Mouse (Mus musculus) 3T3-L1 (cell line): ENCODE measurements around the gene Rab20.
A peak's percentile ranks its signal among the peaks of the same experiment; 100 is the strongest.
"Not testable (repeated sequence)": the region's sequence is repeated elsewhere in the genome, so short reads cannot be mapped to it uniquely, and the experiment has no call there.

Experiments used
- DNase-seq: peaks from one replicate; pipeline ENCODE4 v3.0.0-alpha.2; 2015; ENCODE audit warnings: low read depth, low spot score

Gene Rab20

DNA sequence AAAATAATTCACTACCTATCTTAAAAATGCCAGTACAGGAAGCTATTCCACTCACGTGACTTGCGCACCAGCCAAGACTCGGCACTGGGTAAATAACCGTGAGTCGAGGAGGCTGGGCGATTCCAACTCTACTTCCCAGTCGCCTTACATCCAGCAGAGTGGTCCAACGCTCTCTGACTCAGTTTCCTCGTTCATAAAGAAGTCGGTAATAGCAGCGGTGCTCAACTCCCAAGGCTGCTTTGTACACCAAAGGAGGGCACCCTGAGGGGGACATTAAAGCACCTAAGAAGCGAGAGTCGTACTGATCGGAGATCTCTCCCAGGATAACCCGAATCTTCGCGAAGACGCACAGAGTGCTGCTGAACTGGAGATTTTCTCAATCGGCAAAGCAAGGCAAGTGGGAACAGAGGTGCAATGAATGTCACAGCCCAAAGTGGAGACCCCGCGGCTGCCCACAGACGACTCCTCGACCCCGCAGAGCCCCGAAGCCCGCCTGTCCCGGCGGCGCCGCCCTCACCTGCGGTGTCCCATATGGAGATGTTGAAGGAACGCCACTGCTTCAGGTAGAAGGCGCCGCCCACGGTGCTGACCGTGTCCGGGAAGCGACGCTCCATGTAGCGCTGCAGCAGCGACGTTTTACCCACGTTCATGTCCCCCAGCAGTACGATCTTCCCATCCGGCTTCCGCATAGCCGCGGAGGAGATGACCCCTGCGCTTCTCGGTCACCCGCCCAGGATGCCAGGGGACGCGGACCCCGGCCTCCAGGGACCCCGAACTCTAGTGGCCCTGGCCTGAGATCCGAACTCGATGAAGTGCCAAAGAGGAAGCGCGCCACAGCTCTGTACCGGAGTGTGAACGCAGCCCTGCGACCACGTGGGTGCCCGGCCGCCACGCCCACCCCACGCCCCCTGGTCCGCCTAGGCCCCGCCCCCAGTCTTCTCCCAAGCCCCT, at the start of gene Rab20:
Gene Rab20 (minus strand): TSS at position 900 of the 951 bp plus-strand sequence.
- peak; percentile 76 for DNase-seq

GRCm38 (mm10) chr8:11523331-11523730, 44.8 kb upstream of the Rab20 start:
- DNase-seq, result no peak

- DNase-seq, result no peak
Measured at GRCm38 (mm10) chr8:11518676-11519075, 40.2 kb upstream of the Rab20 start.

- DNase-seq, result no peak
Measured at GRCm38 (mm10) chr8:11518056-11518396, 39.5 kb upstream of the Rab20 start.

GRCm38 (mm10) chr8:11517366-11518055, 39.0 kb upstream of the Rab20 start:
- no peak for DNase-seq

GRCm38 (mm10) chr8:11516292-11516691, 37.8 kb upstream of the Rab20 start:
- DNase-seq, result no peak

DNA sequence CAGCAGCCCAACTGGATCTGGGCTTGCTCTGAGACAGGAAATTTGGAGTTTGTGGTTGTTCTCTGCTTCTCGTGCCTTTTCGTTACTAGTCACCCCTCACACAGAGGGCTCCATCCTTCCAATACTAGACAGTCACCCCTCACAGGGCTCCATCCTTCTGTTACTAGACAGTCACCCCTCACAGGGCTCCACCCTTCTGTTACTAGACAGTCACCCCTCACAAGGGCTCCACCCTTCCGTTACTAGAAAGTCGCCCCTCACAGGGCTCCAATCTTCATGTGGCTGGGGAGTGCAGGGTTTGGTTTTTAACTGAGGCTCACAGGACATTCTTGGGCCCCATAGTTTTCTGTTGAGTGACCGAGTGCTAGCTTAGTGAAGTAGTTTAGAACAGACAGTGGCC, 34.7 kb upstream of the Rab20 start:
- DNase-seq, result no peak

DNA sequence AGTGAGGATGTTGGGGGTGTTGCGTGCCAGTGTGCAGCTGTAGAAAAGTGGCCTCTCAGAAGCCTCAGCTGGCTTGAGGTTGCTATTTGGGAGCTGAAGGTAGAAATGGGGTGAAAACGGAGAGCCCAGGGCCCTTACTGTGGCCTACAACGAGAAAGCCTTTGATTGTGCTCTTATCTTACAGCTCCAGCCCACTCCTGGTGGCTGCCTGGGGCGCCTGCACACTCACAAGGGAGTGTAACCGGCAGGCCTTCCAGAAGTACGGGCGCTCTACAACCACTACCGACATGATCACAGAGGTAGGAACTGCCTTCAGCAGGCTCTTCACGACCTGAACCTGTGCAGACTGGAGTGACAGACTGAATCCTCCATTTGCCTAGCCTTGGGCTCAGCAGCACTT, 34.2 kb upstream of the Rab20 start:
- DNase-seq, result no peak

GRCm38 (mm10) chr8:11510971-11511370, 32.5 kb upstream of the Rab20 start:
- DNase-seq, result no peak

DNA sequence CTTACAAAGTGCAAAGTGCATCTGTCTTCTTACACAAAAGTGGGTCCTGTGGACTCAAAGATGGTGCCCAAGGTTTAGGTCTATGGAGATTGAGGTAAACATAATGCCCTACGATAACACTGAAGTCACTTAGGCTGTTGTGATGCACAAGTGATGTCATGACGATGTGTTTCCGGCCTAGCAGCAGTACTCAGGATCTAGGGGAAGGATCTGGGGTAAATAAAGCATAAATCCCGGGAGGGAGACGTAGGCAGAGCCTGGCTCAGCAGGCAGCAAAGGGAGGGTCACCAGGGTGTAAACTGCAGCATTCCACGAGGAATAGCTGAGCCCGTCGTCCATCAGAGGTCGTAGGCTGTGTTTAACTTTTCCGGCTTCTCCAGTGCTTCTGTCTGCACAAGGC, 30.4 kb upstream of the Rab20 start:
- no peak for DNase-seq

DNA sequence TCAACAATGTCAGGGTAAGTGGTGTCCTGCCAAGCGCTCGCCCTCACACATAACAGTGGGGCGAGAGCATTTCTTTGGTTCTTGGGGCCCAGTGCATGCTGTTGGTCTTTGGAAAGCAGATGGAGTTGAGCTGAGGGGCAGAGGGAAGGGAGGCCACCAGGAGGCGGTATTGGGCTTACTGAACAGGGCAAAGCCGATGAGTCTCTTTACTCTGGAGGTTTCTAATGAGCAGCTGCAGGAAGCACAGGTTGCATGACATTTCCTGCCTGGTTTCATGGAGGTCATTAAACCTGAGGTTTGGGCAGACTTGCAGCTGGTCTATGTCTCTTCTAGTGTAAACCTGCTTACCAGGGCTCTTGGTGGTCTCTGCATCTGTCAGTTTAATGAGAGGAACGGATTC, 28.3 kb upstream of the Rab20 start:
- peak; percentile 65 for DNase-seq

DNA sequence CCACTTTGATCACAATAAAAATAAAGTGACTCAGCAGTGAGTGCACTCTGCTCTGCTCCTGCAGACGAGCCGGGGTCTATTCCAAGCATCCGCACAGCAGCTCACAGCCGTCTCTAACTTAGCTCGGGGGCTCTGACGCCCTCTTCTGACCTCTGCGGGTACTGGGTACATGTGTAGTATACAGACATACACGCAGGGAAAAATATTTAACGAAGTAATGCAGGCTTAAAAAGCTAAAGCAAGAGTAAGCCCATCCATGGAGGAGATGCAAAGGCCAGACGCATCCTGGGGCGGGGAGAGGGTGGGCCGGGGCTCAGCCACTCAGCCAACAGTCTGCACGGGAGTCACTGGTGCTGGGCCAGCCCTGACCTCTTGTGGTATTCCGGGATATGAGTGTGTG, 27.6 kb upstream of the Rab20 start:
- DNase-seq, result no peak

GRCm38 (mm10) chr8:11503476-11504232, 25.1 kb upstream of the Rab20 start:
- no peak for DNase-seq

DNA sequence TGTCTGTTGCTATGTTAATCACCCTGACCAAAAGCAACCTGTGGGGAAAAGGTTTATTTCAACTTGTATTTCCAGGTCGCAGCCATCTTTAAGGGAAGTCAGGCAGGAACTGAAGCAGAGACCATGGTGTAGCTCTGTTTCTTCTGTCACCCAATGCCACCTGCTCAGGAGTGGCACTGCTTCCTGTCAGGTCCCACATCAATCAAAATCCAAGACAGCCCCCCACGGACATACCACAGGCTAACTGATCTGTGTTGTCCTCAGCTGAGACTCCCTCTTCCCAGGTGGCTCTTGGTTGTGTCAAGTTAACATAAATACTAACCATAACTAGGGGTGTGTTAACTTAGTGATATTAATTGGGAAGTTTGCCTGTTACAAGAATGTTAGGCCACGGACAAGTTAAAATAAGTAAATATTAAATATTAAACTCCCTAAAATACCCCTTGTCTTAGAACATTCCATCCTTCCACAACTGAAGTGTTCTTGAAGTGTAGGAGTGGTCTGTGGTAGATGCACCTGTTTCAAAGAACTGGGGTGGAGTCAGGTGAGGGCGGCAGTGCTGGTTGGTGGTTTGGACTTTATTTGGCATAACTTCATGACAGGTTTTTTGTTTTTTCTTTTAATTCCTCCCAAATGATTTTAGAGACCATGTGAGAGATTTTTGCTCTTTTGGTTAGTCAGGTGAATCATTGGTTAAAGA, 20.4 kb upstream of the Rab20 start:
- DNase-seq, result no peak

- DNase-seq, result no peak
Measured at GRCm38 (mm10) chr8:11498281-11498680, 19.8 kb upstream of the Rab20 start.

- peak; percentile 92 for DNase-seq
Measured at GRCm38 (mm10) chr8:11497017-11497990, 18.8 kb upstream of the Rab20 start, which contains the start of gene Naxd. TSS of gene Naxd (plus strand) at chr8:11497506.

GRCm38 (mm10) chr8:11492340-11492739, 13.8 kb upstream of the Rab20 start:
- not testable (repeated sequence) for DNase-seq

DNA sequence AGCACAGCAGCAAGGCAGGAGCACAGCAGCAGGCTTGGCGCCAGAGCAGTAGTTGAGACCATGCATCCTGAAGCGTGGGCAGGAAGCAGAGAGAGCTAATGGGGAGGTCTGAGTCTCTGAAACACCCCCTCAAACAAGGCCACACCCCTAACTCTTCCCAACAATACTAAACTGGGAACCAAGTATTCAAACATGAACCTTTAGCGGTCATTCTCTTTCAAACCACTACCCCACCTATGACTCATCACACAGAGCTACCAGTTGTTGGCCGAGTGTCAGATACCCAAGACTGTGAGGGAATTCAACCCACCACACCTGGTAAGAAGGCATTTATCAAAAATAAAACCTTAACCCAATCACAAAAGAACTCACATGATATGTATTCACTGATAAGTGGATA, 8.7 kb upstream of the Rab20 start:
- peak; percentile 65 for DNase-seq

DNA sequence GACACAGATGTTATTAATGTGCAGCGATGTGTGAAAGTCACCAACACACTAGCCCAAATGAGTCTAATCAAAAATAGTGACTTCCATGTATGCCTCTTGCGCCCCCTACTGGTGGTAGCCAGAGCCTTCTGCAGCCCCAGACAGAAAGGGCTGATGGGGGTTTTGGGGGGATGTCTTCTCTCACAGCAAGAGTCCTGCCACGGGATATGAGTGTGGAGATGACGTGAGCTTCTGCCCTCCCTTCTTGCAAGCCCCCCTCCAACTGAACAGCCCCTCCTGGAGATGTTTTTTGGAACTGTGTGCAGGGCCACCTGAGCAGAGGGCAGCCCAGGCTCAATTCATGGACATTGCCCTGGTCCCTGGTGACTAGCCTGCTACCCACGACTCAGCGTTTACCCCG, 7.6 kb upstream of the Rab20 start:
- DNase-seq, result peak; percentile 75

DNA sequence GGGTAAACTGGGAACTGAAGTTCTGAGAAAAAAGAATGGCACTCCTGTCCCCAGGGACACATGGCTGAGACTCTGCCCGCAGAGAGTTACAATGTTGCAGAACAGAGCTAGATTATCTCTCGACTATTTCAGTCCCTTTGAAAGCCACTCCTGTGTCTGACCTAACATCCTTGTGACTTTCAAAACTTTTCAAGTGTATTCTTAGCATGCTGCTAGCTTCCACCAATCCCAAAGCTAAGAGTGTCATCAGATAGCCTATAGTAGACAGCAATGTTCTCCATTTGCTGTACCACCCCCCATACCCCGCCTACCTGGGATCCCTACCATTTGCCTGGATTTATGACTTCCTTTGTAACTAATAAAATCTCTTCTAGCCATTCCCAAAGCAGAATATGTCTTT, 4.0 kb upstream of the Rab20 start:
- DNase-seq, result no peak
